Mouse (Mus musculus): ENCODE measurements around the gene Nek2.

The Nek2 gene

DNA sequence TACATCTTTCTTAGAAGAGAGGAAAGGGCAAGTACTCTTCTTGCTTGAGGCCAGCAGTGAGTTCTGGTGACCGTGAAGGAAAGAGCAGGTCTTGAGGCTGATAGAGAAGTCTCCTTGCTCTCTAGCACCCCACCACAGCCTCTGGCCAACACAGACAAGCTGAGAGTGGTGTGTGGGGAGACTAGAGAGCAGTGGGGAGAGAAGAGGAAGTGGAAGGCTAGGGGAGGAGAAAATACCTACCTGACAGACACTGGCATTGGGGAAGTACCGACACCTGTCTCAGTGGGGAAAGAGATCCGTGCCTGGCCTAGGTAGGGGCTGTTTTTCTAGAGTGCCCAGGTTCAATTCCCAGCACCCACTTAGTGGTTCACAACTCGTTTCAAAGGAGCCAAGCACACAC, 7.0 kb upstream of the Nek2 start:
- DNase-seq (ENCODE audit: low spot score in 2 of 2) = no peak

DNA sequence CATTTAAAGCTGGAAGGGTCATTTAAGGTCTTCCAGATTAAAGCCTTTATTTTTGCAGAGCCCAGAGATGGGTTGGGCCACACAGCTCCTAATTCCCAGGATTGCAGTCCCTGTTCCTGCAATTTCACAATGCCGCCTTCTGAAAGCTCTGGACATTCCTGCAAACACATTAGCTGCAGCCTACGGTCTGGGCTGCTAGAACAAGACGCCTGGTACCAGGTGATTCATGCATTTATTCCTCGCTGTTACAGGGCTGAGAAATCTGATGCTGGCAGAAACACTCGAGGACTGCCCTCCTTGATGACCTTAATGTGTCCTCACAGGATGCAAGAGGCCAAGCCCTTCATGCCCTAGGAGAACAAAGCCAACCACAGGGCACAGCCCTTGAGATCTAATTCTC, 6.3 kb upstream of the Nek2 start:
- DNase-seq (ENCODE audit: low spot score in 2 of 2) = no peak

DNA sequence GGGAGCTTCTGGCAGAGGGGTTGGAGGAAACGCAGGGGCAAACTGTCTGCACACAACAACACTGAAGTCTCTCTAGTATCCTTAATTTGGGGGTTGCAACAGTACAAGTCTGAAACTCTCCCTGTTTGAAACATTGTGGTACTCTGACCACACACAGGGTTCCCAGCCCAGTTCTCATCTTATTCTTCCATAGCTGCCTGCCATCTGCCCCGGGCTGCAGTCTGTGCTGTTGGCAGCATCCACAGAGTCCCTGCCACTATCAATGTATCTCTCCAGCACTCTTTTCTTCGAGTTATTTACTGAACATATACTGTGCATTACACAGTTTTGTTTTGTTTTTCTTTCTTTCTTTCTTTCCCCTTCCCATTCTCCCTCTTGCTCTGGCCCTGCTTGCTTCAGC, 4.6 kb upstream of the Nek2 start:
- DNase-seq (ENCODE audit: low spot score in 2 of 2) = no peak

DNA sequence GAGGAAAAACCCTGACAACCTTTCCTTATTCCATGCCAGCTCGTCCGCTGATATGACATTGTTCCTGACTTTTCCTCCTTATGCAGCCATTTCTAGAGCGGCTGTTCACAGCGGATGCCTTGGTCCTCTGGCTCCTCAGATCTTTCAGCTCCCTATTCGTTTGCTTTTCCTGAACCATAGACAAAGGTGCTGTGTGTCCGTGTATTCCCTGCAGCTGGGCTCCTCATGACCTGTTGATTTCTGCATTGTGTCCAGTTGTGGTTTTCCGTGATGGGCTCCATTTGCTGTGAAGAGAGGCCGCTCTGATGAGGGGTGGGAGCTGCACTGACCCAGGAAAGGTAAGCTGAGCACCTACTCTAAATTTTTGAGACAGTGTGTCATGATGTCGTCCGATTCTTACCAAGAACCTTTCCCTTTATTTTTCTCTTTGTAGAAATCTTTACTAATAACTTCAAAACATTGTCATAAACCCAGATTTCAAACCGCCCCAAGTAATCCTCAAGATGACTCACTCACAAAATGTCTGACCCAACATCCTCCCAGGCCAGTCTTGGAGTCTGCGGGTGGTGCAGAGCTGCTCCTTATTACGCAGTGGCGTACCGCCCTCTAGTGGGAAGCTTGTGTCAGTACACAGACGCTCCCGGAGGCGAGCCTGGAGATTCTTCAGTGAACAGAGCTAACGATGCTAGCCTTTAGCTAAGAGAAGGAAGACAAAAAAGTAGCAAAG, 3.7 kb upstream of the Nek2 start:
- peak; percentile 91 for DNase-seq (ENCODE audit: low spot score in 2 of 2)

DNA sequence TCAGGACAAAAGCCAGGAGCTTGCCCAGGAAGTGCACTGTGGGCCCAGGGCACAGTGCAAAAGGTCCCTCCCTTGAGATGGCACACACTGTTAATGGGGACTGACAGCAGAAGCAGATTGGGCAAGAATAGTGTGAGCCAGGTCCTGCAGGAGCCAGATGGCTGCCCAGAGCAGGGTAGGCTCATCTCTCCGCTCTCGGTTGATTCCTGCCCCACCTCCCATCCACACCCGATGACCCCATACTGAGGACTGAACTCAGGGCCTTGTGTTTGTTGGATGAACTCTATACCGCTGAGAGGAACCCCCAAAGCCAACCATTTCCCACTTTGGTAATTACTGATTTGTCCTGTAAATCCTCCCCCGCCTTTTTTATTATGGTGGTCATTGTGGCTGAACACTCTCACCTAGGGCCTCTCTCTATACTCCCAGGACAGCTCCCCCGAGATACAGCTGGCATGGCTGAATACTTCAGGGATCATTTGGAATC, 3.1 kb upstream of the Nek2 start:
- no peak for DNase-seq (ENCODE audit: low spot score in 2 of 2)

DNA sequence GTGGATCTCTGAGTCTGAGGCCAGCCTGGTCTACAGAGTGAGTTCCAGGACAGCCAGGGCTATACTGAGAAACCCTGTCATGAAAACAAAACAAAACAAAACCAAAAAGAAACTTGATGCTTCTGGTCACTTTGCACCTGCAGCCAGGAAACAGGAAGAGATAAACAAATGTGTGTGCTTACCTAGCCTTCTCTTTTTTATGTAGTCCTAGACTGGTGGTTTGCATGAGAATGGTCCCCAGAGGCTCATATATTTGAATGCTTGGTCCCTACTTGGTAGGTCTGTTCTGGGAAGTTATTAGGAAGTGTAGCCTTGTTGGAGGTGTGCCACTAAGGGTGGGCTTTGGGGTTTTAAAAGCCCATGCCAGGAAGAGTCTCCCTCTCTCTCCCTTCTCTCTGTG, 2.2 kb upstream of the Nek2 start:
- DNase-seq (ENCODE audit: low spot score in 2 of 2) = no peak

DNA sequence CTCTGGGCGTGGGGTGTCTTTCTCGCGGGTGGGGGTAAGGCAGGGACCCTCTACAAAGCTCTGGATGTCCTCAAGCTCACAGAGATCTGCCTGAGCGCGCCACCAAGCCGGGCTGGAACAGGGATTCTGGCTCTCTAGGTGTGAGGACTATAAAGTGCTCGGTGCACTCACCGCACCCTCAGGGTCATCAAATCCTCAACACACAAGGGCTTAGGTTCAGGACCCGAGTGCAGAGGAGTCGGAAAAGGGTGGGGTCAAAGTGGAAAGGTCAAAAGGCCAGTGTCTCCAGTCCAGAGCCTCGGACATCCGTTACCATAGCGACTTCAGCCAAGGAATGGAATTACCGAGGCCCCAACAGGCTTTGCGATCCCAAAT, 306 bp upstream of the Nek2 start:
- no peak for DNase-seq (ENCODE audit: low spot score in 2 of 2)

DNA sequence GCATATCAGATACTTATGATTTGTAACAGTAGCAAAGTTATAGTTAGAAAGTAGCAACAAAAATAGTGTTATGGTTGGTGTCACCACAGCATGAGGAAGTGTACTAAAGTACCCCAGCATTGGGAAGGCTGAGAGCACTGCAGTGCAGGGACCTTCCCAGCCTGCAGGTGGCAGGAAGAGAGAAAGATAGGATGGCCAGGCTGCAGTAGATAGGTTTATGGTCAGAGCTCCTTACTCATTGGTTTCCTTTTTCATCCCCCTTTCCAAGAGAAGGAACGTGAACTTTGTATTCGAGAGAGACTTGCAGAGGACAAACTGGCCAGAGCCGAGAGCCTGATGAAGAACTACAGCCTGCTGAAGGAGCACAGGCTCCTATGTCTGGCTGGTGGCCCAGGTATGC, 7.9 kb downstream of the Nek2 start:
- no peak for DNase-seq (ENCODE audit: low spot score in 2 of 2)

DNA sequence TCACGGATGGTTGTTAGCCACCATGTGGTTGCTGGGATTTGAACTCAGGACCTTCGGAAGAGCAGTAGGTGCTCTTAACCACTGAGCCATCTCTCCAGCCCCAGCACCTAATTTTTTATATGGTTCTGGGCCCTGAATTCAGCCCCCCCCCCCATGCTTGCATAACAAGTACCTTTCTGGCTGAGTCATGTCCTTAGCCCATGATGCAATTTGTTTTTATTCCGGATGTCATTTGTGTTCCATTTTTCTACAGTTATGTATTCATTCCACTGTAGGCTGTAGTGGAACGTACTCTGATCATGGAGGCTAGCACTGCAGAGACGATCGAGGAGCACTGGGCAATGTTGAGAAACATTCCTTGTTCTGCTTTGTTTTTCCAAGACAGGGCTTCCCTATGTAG, 12.2 kb downstream of the Nek2 start:
- no peak for DNase-seq (ENCODE audit: low spot score in 2 of 2)

DNA sequence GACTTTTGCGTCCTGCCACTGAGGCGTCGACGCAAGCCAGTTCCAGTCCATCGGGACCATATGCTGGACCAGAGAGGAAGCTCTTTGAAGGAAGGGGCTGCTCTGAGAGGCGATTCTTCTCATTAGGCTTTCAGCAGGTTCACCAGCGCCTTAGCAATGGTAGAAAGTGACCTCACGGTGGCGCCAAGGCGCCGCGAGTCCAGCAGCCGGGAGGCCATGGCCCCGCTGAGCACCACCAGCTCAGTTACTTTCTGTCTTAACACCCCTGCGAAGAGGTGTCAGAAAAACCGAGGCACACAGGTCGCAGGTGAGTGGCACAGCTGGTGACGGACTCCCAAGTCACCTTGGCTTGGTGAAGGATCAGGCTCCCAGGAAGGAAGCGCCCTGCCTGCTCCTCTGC, 13.6 kb downstream of the Nek2 start:
- peak; percentile 66 for DNase-seq (ENCODE audit: low spot score in 2 of 2)

DNA sequence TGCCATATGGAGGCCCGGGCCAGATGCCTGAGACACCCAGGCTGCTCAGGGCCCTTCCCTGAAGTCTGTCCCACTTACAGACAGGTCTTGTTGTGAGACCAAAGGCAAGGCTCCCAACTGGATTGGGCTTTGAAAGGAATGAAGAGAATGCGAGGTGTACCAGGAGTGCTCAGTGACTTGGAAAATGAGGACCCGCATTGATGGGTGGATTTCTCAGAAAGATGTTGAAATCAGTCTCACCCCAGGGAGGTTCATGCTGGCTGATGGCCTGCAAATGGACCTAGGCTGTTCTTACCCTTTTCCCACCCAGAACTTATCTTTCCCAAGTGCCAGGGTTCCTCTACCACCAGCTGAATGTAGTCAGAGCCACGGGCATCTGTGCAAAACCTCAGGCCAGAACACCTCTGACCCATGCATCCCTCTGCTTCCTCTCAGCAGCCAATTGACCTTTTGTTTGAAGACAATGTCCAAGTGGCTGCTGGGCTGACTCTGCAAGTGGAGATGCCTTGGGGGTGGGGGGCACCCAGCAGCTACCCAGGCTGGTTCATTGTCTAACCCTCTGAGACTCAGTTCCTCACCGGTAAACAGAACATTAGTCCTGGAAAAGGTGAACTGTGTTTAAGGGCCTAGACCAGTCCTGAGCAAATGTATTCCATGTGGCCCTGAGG, 15.2 kb downstream of the Nek2 start:
- DNase-seq (ENCODE audit: low spot score in 2 of 2) = no peak

DNA sequence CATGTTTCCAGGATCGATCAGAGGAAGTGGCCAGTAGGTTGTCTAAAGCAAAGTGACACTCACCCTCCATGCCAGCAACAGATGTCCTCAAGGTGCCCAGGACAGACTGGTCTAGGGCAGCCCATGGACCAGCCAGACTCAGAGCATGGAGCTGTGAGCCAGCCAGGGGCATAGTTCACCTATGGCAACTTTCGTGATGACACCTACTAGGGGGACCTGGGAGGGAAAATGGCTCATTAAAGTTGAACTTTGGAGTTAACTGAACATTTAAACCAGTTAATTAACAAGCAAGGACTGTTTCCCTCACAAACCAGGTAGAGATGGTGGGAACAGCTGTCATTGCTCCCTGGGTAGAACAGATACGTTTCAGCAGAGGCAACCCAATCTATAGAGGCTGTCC, 16.4 kb downstream of the Nek2 start:
- no peak for DNase-seq (ENCODE audit: low spot score in 2 of 2)

DNA sequence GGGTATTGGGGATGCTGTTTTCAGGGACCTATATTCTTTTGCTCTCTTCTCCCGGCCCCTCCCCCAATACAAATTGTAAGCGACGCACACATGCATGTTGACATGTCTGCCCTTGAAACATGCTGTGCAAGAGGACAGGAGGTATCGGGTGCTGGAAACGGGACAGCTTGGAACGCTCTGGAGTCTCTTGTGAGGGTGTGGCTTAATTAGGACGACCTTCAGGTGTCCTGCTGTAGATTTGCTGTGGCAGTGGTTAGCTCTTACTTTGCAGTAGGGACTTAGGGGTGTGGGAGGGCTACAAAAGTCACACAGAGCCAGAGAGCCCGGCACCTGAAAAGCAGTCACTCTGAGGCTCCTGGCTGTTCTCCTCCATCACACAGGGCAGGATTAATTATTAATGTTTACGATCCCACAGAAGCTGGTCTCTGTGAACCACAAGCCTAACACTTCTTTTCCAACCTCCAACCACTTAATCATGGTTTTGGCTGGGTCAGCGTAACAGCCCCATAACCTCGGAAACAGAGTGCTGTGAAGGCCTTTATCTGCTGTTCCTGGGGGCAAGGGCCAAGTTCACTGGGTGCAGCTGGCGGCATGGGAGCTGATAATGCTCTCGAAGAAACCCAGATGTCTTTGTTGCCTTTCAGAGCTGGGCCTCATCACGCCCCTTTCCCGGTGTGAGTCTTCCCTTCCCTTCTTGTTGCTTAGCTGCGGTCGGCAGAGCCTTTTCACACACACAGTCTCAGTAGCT, 17.9 kb downstream of the Nek2 start:
- DNase-seq (ENCODE audit: low spot score in 2 of 2) = no peak

DNA sequence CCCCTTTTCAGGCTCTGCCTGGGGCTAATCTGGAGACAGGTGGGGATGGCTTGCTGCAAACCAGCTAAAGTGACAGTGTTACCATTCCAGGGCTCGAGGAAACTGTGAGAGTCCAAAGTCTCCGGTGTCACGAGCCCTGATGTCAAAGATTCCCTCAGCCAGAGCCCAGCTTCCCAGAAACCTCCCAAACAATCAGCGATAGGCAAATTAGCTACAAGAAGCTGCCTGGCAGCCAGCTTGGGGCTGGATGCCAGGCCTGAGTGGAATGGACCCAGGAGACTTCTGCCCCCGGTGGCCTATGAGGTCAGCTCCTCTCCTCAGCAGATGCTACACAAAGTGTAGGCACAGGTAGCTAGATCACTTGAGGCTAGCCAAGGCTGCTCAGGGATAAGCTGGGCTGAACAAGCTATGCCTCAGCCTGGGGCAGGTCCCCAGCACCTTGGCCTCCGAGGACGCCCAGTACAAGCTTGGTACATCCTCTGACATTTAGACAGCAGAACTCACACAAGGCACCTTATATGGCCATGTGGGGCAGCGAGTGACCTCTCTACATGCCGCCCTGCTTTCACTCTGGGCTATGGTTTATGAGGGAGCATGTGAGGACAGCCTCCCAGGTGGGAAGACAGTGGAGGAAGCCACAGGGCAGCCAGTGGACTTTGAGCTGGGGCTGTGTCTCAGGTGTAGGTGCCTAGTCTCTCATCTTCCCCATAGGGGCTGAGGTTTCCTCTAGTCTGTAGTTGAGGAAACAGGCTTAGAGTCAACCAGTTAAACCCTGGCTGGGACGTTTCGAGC, 19.7 kb downstream of the Nek2 start:
- no peak for DNase-seq (ENCODE audit: low spot score in 2 of 2)

DNA sequence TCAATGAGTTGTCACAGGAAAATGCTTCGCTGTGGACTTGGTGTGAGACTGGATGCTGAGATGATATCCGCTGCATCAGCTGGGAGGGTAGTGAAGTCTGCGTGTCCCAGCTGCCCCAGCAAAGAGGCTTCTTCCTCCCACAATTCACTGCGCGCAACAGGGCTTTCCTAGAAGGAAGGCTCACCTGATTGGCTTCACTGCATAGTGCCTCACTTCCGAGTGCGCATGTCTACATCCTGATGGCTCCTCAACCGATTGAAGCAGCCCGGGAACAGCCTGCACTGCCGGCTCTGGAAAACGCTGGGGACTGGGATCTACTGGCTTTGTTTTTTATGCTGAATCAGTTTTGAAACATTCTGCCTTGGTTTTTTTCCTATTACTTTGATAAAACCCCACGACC, 21.0 kb downstream of the Nek2 start:
- DNase-seq (ENCODE audit: low spot score in 2 of 2) = no peak

DNA sequence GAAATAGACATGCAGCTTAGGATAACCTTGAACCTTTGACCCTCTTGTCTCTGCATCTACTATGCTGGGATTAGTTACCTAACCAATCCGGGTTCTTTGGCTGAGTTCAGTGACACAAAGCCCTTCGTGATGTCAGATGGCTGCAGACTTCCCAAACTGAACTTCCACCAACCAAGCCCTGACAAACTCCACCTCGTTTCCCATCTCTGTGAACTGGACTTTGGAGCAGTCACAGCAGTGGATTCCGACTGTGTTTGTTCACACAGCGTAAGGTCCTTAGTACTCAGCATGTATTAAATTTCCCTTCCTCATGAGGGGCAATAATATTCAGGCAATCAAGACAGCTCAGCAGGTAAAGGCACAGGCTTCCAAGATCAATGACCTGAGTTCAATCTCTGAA, 25.4 kb downstream of the Nek2 start:
- DNase-seq (ENCODE audit: low spot score in 2 of 2) = no peak

DNA sequence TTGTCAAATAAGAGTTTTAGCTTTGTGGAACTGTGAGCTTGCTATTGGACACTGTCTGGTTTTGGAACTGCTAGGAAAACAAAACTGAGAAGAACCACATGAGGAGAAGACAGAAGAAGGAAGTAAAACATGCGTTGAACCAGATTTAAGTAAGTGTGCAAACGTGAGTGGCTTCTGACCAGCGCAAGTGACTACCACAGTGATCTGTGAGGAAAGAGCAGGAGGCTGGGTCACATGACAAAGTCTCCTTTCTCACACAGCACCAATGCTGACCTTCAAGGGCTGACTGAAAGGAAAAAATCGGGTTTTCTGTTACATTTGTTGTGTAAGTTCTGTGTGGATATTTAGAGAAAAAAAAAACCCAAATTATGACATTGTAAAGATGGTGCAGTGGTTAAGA, 28.3 kb downstream of the Nek2 start:
- DNase-seq (ENCODE audit: low spot score in 2 of 2) = no peak

DNA sequence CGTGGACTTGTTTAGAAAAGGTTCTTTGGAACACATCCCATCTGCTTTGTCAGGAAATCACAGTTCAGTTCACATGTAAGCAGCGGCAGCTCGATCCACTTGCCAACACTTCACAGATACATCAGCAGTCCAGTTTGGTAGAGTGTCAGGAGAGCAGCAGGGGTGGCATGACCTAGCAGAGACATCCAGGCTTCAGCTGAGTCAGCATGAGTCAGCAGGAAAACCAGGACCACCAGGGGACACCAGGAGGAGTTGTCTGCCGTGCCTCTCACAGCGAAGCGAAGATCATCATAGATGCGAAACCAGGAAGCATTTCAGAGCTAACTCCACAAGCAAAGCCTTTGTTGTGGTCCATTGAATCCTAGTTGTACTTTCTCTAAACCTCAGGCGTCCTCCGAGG, 32.2 kb downstream of the Nek2 start:
- no peak for DNase-seq (ENCODE audit: low spot score in 2 of 2)

DNA sequence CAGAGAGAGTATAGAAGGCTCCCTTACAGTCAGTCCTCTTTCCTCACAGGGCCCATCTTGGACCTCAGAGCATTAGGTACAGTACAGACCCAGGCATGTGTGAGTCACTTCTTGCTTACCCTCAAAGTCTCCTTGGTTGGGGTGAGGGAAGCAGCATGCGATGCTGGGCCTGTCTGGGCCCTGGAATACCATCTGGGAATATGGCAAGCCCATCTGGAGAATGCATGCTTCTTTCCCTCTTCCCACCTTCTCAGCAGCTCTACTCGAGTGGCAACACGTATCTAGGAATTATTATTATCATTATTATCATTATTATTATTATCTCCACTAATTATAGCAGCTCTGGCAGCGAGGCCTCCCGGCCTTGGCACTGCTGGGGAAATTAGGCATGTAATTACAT, 33.5 kb downstream of the Nek2 start:
- DNase-seq (ENCODE audit: low spot score in 2 of 2) = no peak

DNA sequence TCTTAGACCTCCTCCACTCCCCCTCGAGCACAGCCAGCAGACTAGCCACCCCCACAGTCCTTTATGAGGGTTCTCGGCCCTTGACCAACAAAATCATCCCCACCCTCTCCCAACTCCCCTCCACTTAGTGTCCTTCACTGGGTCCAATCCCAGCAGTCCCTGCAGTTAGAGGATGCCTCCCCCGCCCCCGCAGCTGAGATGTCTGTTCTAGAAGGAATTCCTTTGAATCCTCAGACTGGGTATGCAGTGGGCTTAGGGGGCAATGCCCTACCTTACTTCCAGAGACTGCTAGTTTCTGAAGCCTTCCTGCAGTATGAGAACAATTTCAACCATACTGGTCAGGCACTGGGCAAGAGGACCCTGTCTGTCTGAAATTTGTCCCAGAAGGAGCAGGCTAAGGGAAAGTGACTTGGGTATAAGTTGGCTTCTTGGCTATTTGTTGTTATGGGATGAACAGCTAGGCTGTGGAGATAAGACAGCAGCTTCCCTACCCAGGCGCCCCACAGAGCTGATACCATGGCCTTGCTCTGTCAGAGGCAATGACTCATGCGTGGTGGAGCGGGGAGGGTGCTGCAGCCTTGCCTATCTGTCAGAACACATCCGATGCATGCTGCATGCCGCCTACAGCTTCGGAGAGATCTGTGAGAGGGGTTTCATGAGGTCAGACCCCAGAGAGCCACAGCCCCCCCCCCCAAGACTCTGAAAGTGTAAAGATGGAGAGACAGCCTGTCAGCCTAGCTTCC, 34.1 kb downstream of the Nek2 start:
- peak; percentile 36 to 46 for DNase-seq (ENCODE audit: low spot score in 2 of 2)

DNA sequence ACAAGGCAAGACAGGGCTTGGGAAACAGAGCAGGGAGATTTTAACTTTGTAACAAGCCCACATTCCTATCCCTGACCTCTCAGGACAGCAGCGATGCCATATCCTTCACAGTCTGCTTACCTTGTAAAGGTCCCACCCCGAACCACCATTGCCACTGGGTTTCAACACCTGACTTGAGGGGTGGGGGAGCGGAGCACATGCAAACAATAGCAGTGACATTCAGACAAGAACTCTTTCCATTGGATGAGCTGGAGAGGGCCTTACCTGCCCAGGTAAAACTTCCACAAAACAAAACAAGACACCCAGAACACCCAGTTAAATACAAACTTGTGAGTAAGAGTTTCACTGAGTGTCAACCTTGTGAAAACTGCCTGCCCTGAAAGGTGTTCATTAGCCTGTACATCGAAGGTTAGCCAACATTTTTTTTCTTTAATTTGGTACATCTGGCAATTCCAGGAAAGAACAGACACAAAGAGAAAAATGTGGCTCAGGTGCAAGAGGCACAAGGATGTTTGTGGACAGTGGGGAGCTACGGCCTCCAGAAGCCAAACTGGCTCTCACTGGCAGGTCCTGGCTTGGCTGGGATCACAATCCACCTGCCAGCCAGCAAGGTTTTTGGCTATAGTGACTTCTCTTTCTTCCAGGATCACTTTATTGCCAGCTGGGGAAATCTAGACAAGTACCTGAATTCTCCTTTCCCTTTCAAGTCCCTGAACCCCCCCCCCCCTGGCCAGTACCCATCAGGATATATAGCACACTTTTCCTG, 35.8 kb downstream of the Nek2 start:
- no peak for DNase-seq (ENCODE audit: low spot score in 2 of 2)
